Mouse (Mus musculus) lung, postnatal 0 days (tissue): ENCODE measurements at regions not wholly inside any gene's neighbourhood (a gene's known extent, or its start where the extent isn't known, plus 50 kb on each side); places are given as distances from the start of the nearest gene placed in this dataset.

ENCODE experiments used
- CTCF ChIP-seq: IDR thresholded peaks from 2 replicates; pipeline ENCODE4 v1.5.1; 2016; ENCODE audit warnings: antibody characterized with exemption, mild to moderate bottlenecking
- EP300 ChIP-seq: IDR thresholded peaks from 2 replicates; pipeline ENCODE4 v1.6.1; 2016; ENCODE audit warnings: antibody characterized with exemption, mild to moderate bottlenecking, control low read depth

DNA sequence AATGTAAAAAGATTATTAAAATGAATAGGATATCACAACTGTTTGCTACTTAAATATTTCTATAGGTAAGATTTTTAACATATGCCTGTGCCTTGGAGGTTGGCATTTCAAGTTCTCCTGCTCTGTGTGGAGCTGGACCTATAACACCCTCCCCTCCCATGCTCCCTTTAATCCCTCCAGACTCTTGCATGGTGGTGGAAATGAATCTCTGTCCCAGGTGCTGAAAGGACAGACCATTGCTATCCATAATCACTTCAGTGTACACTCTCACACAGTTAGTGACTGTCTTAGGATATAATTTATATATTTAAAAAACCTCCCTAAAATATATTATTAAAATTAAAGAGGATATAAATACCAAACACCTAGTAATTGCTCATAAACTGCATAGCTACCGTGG lies 244.5 kb upstream of the Dnajc19 start:
- TF ChIP-seq CTCF (no peak), EP300 (no peak)
